Mouse (Mus musculus) bone marrow macrophage, adult 2 months (primary cell): Measurements from ENCODE around the gene Slc12a3.

Experiments
- CTCF ChIP-seq: IDR thresholded peaks from 2 replicates; pipeline ENCODE4 v1.5.1; 2012; ENCODE audit warnings: low read depth, mild to moderate bottlenecking, low read length, moderate library complexity
- POLR2A ChIP-seq: IDR thresholded peaks from 2 replicates; pipeline ENCODE4 v1.6.1; 2012; ENCODE audit warnings: mild to moderate bottlenecking, low read depth, low read length, borderline replicate concordance

- TF ChIP-seq POLR2A: no peak
- no peak for TF ChIP-seq CTCF
These were observed 33.3 kb upstream of the Slc12a3 start for GRCm38 (mm10) chr8:94295687-94296086.
